Mouse (Mus musculus) inflammation-experienced regulatory T-cells, adult 6 months (primary cell): Measurements from ENCODE around the gene Gm45618. TPM values are rescaled to one million over a fixed set of nuclear protein-coding genes. Genes with fewer than 3 reads are reported as not detected.

Experiments used
- polyA plus RNA-seq, 3 experiments: library from polyadenylated mRNA; unstranded; fragments of 100-300 nt; shearing (Covaris generic); gene quantifications; one replicate each; pipeline ENCODE4 v1.2.1; 2017

Gene Gm45618
- polyA plus RNA-seq, 3 experiments from 2014 or later = not detected

Other genes starting within 250 kb of the Gm45618 start
- 10 to 100 TPM; 22.0 to 25.8 (median 24.5) TPM for gene Tollip, start 202.2 kb downstream of the Gm45618 start, polyA plus RNA-seq
- under 1 TPM; 0.34 to 0.75 (median 0.39) TPM for gene Brsk2, start 171.0 kb downstream of the Gm45618 start, polyA plus RNA-seq
- 10 to 100 TPM; 61.4 to 67.5 (median 65.3) TPM for gene Mob2, start 59.7 kb downstream of the Gm45618 start, polyA plus RNA-seq
- gene Dusp8, start 24.9 kb downstream of the Gm45618 start, polyA plus RNA-seq = not detected
- gene Gm39115, start 15.3 kb upstream of the Gm45618 start, polyA plus RNA-seq = not detected
- gene Gm45337, start 23.9 kb upstream of the Gm45618 start, polyA plus RNA-seq = not detected
- not detected for gene Gm29735, start 36.4 kb upstream of the Gm45618 start, polyA plus RNA-seq
- gene Gm4553, start 45.0 kb upstream of the Gm45618 start, polyA plus RNA-seq = not detected
- gene Krtap5-2, start 55.3 kb upstream of the Gm45618 start, polyA plus RNA-seq = not detected
- not detected for gene Gm10153, start 69.7 kb upstream of the Gm45618 start, polyA plus RNA-seq
- gene Krtap5-3, start 80.6 kb upstream of the Gm45618 start, polyA plus RNA-seq = not detected
- gene Gm7579, start 91.1 kb upstream of the Gm45618 start, polyA plus RNA-seq = not detected
- gene Krtap5-5, start 109.2 kb upstream of the Gm45618 start, polyA plus RNA-seq = not detected
- gene Gm40460, start 120.3 kb upstream of the Gm45618 start, polyA plus RNA-seq = not detected
- gene Gm2431, start 137.6 kb upstream of the Gm45618 start, polyA plus RNA-seq = not detected
- not detected for gene Gm4559, start 153.6 kb upstream of the Gm45618 start, polyA plus RNA-seq
- gene Krtap5-1, start 176.4 kb upstream of the Gm45618 start, polyA plus RNA-seq = not detected
- gene Krtap5-4, start 182.8 kb upstream of the Gm45618 start, polyA plus RNA-seq = not detected